Comparison of ENCODE assay signal across 13 mouse cellular contexts in genomic region chr1:152600494-152600893, GRCm38 (mm10).
"Had no signal": no experiment of that assay in that cellular context is flagged by ENCODE, and none has a peak within 500 bp of the region (broad histone marks: within the 10 kb centered on the region; RNA-seq: fewer than 3 reads in every experiment).

No protein-coding gene starts in this region.

- H3K4me1 ChIP-seq: limb, embryonic 13.5 days had no signal

- H3K4me2 ChIP-seq: limb, embryonic 13.5 days; liver, embryonic 13.5 days; neural tube, embryonic 15.5 days had no signal

- DNase-seq: kidney, postnatal 14 days; left cerebral cortex, postnatal 4 days; liver, embryonic 13.5 days; lung, adult 2 months; lung, postnatal 10 days; lung, postnatal 4 days; midbrain, embryonic 14.5 days; thymus, postnatal 4 days had no signal

- H3K4me3 ChIP-seq: limb, embryonic 13.5 days; liver, embryonic 13.5 days; midbrain, embryonic 10.5 days; myocyte; neural tube, embryonic 15.5 days had no signal

- H3K27ac ChIP-seq: limb, embryonic 13.5 days; liver, embryonic 13.5 days; midbrain, embryonic 10.5 days; neural tube, embryonic 15.5 days; stomach, postnatal 0 days had no signal

- H3K9me3 ChIP-seq: limb, embryonic 13.5 days; liver, embryonic 13.5 days; midbrain, embryonic 10.5 days; neural tube, embryonic 15.5 days had no signal

- H3K36me3 ChIP-seq: liver, embryonic 13.5 days; neural tube, embryonic 15.5 days had no signal

- H3K27me3 ChIP-seq: limb, embryonic 13.5 days; liver, embryonic 13.5 days; neural tube, embryonic 15.5 days had no signal

- H3K9ac ChIP-seq: limb, embryonic 13.5 days; liver, embryonic 13.5 days; neural tube, embryonic 15.5 days had no signal
